Mouse (Mus musculus) neural tube, embryonic 11.5 days (tissue): ENCODE results near the gene Gm17490. TPM values are rescaled to one million over a fixed set of nuclear protein-coding genes. Genes with fewer than 3 reads are reported as not detected.

ENCODE experiments used
- ATAC-seq: fragments of 200-750 bp; cut with Nextera tagmentation; 2 replicates; pipeline ENCODE4 v1.8.0; 2017; ENCODE audit warnings: moderate number of reproducible peaks, mild to moderate bottlenecking, moderate TSS enrichment, moderate library complexity; ENCODE audit not compliant: insufficient read depth, low FRiP score, low TSS enrichment
- DNase-seq: peaks from one replicate; pipeline ENCODE4 v3.0.0-alpha.2; 2015; ENCODE audit warnings: low spot score
- H3K27ac ChIP-seq: fragments of 300-500 bp; sonication (generic); 2 replicates; pipeline ENCODE4 v1.5.1; 2014; ENCODE audit warnings: low read depth, mild to moderate bottlenecking, low read length
- H3K27me3 ChIP-seq: fragments of 300-500 bp; sonication (generic); 2 replicates; pipeline ENCODE4 v1.6.1; 2014; ENCODE audit warnings: mild to moderate bottlenecking, low read length, mixed read lengths; ENCODE audit not compliant: control insufficient read depth, insufficient read depth
- H3K36me3 ChIP-seq: fragments of 300-500 bp; sonication (generic); 2 replicates; pipeline ENCODE4 v1.6.1; 2014; ENCODE audit warnings: mild to moderate bottlenecking, low read length, moderate library complexity, mixed read lengths; ENCODE audit not compliant: control insufficient read depth, insufficient read depth
- H3K4me1 ChIP-seq: fragments of 300-500 bp; sonication (generic); 2 replicates; pipeline ENCODE4 v1.6.1; 2014; ENCODE audit warnings: low read length, mixed read lengths; ENCODE audit not compliant: control insufficient read depth, insufficient read depth
- H3K4me2 ChIP-seq: fragments of 300-500 bp; sonication (generic); 2 replicates; pipeline ENCODE4 v1.6.1; 2014; ENCODE audit warnings: low read depth, mild to moderate bottlenecking, moderate library complexity
- H3K4me3 ChIP-seq: fragments of 300-500 bp; sonication (generic); 2 replicates; pipeline ENCODE4 v1.5.1; 2014; ENCODE audit warnings: low read depth, low read length
- H3K9ac ChIP-seq: fragments of 300-500 bp; sonication (generic); 2 replicates; pipeline ENCODE4 v1.6.1; 2014; ENCODE audit warnings: mild to moderate bottlenecking, low read length
- H3K9me3 ChIP-seq: fragments of 300-500 bp; sonication (generic); 2 replicates; pipeline ENCODE4 v1.6.1; 2016; ENCODE audit warnings: low read length; ENCODE audit not compliant: control insufficient read depth
- WGBS: fragments of 180-500 bp; shearing (Covaris S2); extraction: QIAGEN DNeasy Blood & Tissue Kit; methylation state at CpG from one replicate; pipeline ENCODE4 v1.1.7; 2014; 5-methylcytosine and 5-hydroxymethylcytosine counted together
- polyA plus RNA-seq: library from polyadenylated mRNA; unstranded; fragments of >200 nt; fragmentation: Nextera tagmentation; extraction: Ambion mirVana; gene quantifications from 2 replicates; pipeline ENCODE4 v1.2.1, GENCODE M21; 2014

Gene Gm17490
- polyA plus RNA-seq, 1 experiment from 2014 or later: not detected

- no peaks in the 10 kb centered on the region for H3K27me3 ChIP-seq
- no peaks in the 10 kb centered on the region for H3K4me1 ChIP-seq
- no peak overlapping the region for H3K27ac ChIP-seq
- no peak overlapping the region for H3K4me3 ChIP-seq
- no peaks in the 10 kb centered on the region for H3K36me3 ChIP-seq
- no peak overlapping the region for H3K4me2 ChIP-seq
- DNase-seq (no peak), ATAC-seq (no peak)
- WGBS: 91% methylated on average over 2 of the region's 2 CpGs
- H3K9me3 ChIP-seq: no peaks in the 10 kb centered on the region
- H3K9ac ChIP-seq: no peak overlapping the region
Observed at GRCm38 (mm10) chr2:11657581-11657980, 31.5 kb upstream of the Gm17490 start.

- Histone ChIP-seq H3K4me2 (no peak overlapping the region), H3K4me1 (no peaks in the 10 kb centered on the region), H3K4me3 (no peak overlapping the region), H3K9me3 (no peaks in the 10 kb centered on the region), H3K27ac (no peak overlapping the region), H3K36me3 (no peaks in the 10 kb centered on the region), H3K27me3 (no peaks in the 10 kb centered on the region), H3K9ac (no peak overlapping the region)
- WGBS: 74% methylated on average over 9 of the region's 9 CpGs
- DNase-seq: no peak
- no peak for ATAC-seq
Observed at GRCm38 (mm10) chr2:11654990-11655931, 29.2 kb upstream of the Gm17490 start.

DNA sequence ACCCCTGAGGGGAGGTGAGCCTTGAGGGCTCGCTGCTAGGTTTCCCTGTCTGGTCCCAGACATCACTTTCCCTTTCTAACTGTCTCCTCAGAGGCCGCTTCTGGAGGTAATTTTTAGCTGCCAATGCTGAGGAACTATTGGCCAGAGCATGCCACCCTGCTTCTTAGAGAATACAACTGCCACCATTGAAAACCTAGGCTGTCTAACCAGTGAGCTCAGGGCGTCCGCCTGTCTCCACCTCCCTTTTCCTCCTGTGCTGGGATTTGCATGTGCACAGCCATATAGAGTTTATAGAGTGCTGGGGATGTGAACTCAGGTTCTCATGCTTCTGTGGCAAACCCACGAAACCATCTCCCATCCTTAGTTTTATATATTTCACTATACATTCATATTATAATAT is 27.7 kb upstream of the Gm17490 start:
- no peaks in the 10 kb centered on the region for H3K4me1 ChIP-seq
- ATAC-seq (no peak), DNase-seq (no peak)
- no peaks in the 10 kb centered on the region for H3K9me3 ChIP-seq
- no peak overlapping the region for H3K4me3 ChIP-seq
- no peaks in the 10 kb centered on the region for H3K27me3 ChIP-seq
- H3K4me2 ChIP-seq: no peak overlapping the region
- H3K36me3 ChIP-seq: no peaks in the 10 kb centered on the region
- no peak overlapping the region for H3K27ac ChIP-seq
- no peak overlapping the region for H3K9ac ChIP-seq
- WGBS: 82% methylated on average over 5 of the region's 5 CpGs

DNA sequence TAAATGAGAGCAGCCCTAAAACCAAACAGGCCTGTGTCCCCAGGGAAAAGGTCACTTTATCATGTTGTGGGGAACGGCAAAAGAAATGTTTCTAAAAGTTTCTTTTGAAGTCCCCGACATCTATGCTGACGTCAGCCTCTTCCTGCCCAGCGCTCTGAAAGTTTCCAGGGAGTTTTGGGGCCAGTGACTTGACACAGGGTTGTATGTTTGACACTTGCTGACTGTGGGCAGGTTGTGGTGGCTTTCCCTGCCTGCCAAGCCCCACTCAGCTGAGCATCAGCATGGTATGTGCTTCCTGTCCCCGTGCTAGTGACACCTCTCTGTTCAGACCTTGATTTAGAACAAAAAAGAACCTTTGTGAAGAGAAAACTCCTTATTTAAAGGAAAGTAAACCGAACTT is 27.3 kb upstream of the Gm17490 start:
- no peaks in the 10 kb centered on the region for H3K27me3 ChIP-seq
- no peaks in the 10 kb centered on the region for H3K9me3 ChIP-seq
- no peak for ATAC-seq
- no peak overlapping the region for H3K27ac ChIP-seq
- DNase-seq: no peak
- H3K4me2 ChIP-seq: no peak overlapping the region
- H3K9ac ChIP-seq: no peak overlapping the region
- H3K36me3 ChIP-seq: no peaks in the 10 kb centered on the region
- 65% methylated on average over 6 of the region's 6 CpGs for WGBS
- no peak overlapping the region for H3K4me3 ChIP-seq
- no peaks in the 10 kb centered on the region for H3K4me1 ChIP-seq

- Histone ChIP-seq H3K4me2 (no peak overlapping the region), H3K9me3 (no peaks in the 10 kb centered on the region), H3K27me3 (no peaks in the 10 kb centered on the region), H3K9ac (no peak overlapping the region), H3K4me1 (no peaks in the 10 kb centered on the region), H3K36me3 (no peaks in the 10 kb centered on the region), H3K27ac (no peak overlapping the region), H3K4me3 (no peak overlapping the region)
- DNase-seq (no peak), ATAC-seq (no peak)
- 69% methylated on average over 2 of the region's 2 CpGs for WGBS
Observed at GRCm38 (mm10) chr2:11652780-11653179, 26.7 kb upstream of the Gm17490 start.

DNA sequence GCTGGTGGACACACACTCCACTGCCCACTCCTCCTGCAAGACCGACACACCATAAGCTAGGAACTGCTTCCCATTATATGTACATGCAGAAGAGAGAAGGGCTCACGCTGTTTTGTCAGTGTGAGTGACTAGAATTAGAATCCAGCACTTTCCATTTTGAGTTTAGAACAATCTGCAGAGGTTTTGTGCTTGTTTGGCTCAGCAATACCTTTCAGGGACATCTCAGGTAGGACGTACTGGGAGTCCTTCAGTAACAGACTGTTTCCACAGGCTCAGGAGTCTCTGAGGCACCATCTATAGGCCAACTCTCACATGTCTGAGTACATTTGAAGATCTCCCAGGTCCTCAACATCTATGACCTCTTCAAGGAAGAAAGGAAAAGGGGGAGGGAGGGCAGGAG is 26.1 kb upstream of the Gm17490 start:
- H3K36me3 ChIP-seq: no peaks in the 10 kb centered on the region
- no peak for ATAC-seq
- no peak overlapping the region for H3K9ac ChIP-seq
- no peaks in the 10 kb centered on the region for H3K9me3 ChIP-seq
- H3K4me3 ChIP-seq: no peak overlapping the region
- no peaks in the 10 kb centered on the region for H3K27me3 ChIP-seq
- H3K4me2 ChIP-seq: no peak overlapping the region
- no peak overlapping the region for H3K27ac ChIP-seq
- H3K4me1 ChIP-seq: no peaks in the 10 kb centered on the region
- WGBS: 82% methylated on average over 3 of the region's 3 CpGs
- DNase-seq: no peak

DNA sequence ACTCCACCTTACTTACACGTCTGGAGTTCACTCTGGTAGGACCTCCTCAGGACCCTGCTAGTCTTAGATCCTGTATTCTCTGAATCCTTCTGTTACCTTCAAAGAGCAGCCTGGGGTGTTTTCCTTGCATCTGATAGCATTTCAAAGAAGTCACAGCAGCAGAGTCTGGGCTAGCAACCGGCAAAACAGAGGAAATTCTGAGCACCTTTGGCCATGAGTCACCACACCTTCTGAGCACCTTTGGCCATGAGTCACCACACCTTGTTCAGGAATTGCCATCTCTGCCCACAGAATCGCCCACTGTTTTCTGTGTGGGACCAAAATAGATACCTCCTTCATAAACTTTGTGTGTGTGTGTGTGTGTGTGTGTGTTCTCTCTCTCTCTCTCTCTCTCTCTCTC is 25.4 kb upstream of the Gm17490 start:
- Histone ChIP-seq H3K27ac (no peak overlapping the region), H3K9me3 (no peaks in the 10 kb centered on the region), H3K27me3 (no peaks in the 10 kb centered on the region), H3K36me3 (no peaks in the 10 kb centered on the region), H3K9ac (no peak overlapping the region), H3K4me3 (no peak overlapping the region), H3K4me2 (no peak overlapping the region), H3K4me1 (no peaks in the 10 kb centered on the region)
- ATAC-seq (no peak), DNase-seq (no peak)
- WGBS: 54% methylated on average over 3 of the region's 3 CpGs

- Histone ChIP-seq H3K4me1 (no peaks in the 10 kb centered on the region), H3K4me2 (no peak overlapping the region), H3K27ac (no peak overlapping the region), H3K36me3 (no peaks in the 10 kb centered on the region), H3K9me3 (no peaks in the 10 kb centered on the region), H3K9ac (no peak overlapping the region), H3K27me3 (no peaks in the 10 kb centered on the region), H3K4me3 (no peak overlapping the region)
- no peak for ATAC-seq
- no peak for DNase-seq
- 89% methylated on average over 2 of the region's 2 CpGs for WGBS
Observed at GRCm38 (mm10) chr2:11645297-11645696, 19.2 kb upstream of the Gm17490 start.

DNA sequence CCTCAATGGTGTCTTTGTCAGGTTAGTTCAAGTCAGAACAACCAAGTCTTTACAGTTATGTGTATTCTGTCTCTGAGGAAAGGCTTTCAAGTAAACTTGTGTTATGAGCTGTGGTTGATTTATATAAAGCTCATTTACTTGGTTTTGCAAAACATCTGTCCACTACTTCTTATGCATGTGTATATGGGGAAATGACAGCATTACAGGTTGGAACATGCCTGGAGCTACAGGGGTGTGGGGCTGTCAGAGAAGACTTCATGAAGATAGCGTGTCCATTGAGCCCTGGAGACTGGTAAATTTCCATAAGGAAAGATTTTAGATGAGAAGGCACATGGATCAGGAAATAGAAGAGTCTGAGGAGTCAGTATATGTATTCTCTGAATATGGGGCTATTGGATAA is 18.0 kb upstream of the Gm17490 start:
- no peak overlapping the region for H3K27ac ChIP-seq
- no peak overlapping the region for H3K4me3 ChIP-seq
- no peaks in the 10 kb centered on the region for H3K36me3 ChIP-seq
- ATAC-seq: no peak
- DNase-seq: no peak
- no peaks in the 10 kb centered on the region for H3K27me3 ChIP-seq
- no peaks in the 10 kb centered on the region for H3K9me3 ChIP-seq
- 85% methylated on average over 1 of the region's 1 CpGs for WGBS
- no peak overlapping the region for H3K9ac ChIP-seq
- no peak overlapping the region for H3K4me2 ChIP-seq
- H3K4me1 ChIP-seq: no peaks in the 10 kb centered on the region
